Mouse (Mus musculus): Measurements from ENCODE around the gene Cisd1. TPM values are rescaled to one million over a fixed set of nuclear protein-coding genes. Genes with fewer than 3 reads are reported as not detected.

Cisd1 gene
- total and polyA plus RNA-seq, 3 experiments = 81.8 to 111 (median 100) TPM

GRCm38 (mm10) chr10:71326123-71326522, 18.6 kb downstream of the Cisd1 start:
- peaks cover under 1 to 3% of the 10 kb centered on the region in 2 experiments; a peak in 1 of 4 replicates for H3K4me1 ChIP-seq (ENCODE audit: control insufficient read depth in 1 of 2, insufficient read depth in 2 of 2)
- dilution Hi-C loops (cut with MboI; ENCODE audit: extremely low pct_ligation_motif_present, extremely low pct_unique_long_range_greater_than_20kb, low sequenced_read_pairs) (no loop called here), in situ Hi-C loops (cut with MboI; ENCODE audit: low pct_ligation_motif_present, low pct_unique_long_range_greater_than_20kb, low sequenced_read_pairs) (no loop called here)
- H3K27me3 ChIP-seq (replicated peaks) = no peaks in the 10 kb centered on the region
- no peak overlapping the region for H3K27ac ChIP-seq (ENCODE audit: insufficient read depth, low read depth)
- DNase-seq (ENCODE audit: extremely low read depth) = no peak
- no peak overlapping the region for H3K9ac ChIP-seq (ENCODE audit: insufficient read depth, low read depth)
- no peak overlapping the region for H3K4me2 ChIP-seq (ENCODE audit: insufficient read depth, low read depth, poor library complexity, severe bottlenecking)
- no peaks in the 10 kb centered on the region for H3K9me3 ChIP-seq (replicated peaks; ENCODE audit: low read length)
- H3K36me3 ChIP-seq (replicated peaks in 1 of 2; ENCODE audit: control insufficient read depth in 1 of 2, insufficient read depth in 1 of 2, low read length in 1 of 2) = peaks cover 22 to 37% of the 10 kb centered on the region in 2 experiments
- TF ChIP-seq EP300 (IDR thresholded peaks at IDR 0.05; ENCODE audit: low read length) = no peak
- TF ChIP-seq SIN3A (IDR thresholded peaks at IDR 0.05; ENCODE audit: low read length) = no peak
- no peak for TF ChIP-seq ZNF384 (IDR thresholded peaks at IDR 0.05; ENCODE audit: low read depth, low read length)
- TF ChIP-seq SMC3 (IDR thresholded peaks at IDR 0.05; ENCODE audit: low read depth, low read length) = no peak
- no peak for TF ChIP-seq MEF2A (IDR thresholded peaks at IDR 0.05; ENCODE audit: borderline replicate concordance, low read depth, low read length)
- no peak for TF ChIP-seq ZMIZ1 (IDR thresholded peaks at IDR 0.05; ENCODE audit: low read depth, low read length)
- no peak for TF ChIP-seq MYC (IDR thresholded peaks at IDR 0.05; ENCODE audit: low read depth, low read length)
- TF ChIP-seq POLR2AphosphoS2 (IDR thresholded peaks at IDR 0.05; ENCODE audit: low read depth, low read length) = no peak
- TF ChIP-seq CHD1 (IDR thresholded peaks at IDR 0.05; ENCODE audit: low read depth, low read length) = no peak
- no peak for TF ChIP-seq ELF1 (IDR thresholded peaks at IDR 0.05; ENCODE audit: low read depth, low read length)
- TF ChIP-seq NELFE (IDR thresholded peaks at IDR 0.05; ENCODE audit: low read depth, low read length) = no peak
- TF ChIP-seq BHLHE40 (IDR thresholded peaks at IDR 0.05; ENCODE audit: low read depth, low read length) = no peak
- TF ChIP-seq USF2 (conservative IDR thresholded peaks at IDR 0.05; ENCODE audit: low read depth, low read length) = no peak
- TF ChIP-seq MAX (IDR thresholded peaks at IDR 0.05; ENCODE audit: low read length) = no peak
- no peak for TF ChIP-seq RCOR1 (conservative IDR thresholded peaks at IDR 0.05; ENCODE audit: low read depth, low read length)
- no peak for TF ChIP-seq MXI1 (IDR thresholded peaks at IDR 0.05; ENCODE audit: low read depth, low read length)
- TF ChIP-seq JUN (IDR thresholded peaks at IDR 0.05; ENCODE audit: insufficient read depth, low read depth, low read length) = no peak
- H3K79me2 ChIP-seq (replicated peaks; ENCODE audit: control insufficient read depth, extremely low read depth, insufficient read depth, poor library complexity, severe bottlenecking) = no peaks in the 10 kb centered on the region
- H3K4me3 ChIP-seq (replicated peaks in 1 of 3; ENCODE audit: low read depth in 2 of 3, low read length in 2 of 3, poor library complexity in 1 of 3) = no peak overlapping the region

GRCm38 (mm10) chr10:71323669-71324068, 21.1 kb downstream of the Cisd1 start:
- no peaks in the 10 kb centered on the region for H3K9me3 ChIP-seq (replicated peaks; ENCODE audit: low read length)
- in situ Hi-C loops (cut with MboI; ENCODE audit: low pct_ligation_motif_present, low pct_unique_long_range_greater_than_20kb, low sequenced_read_pairs) (loop anchor here (5.0 kb wide), 1 partner anchor 74 kb away; no protein-coding TSS in a partner anchor), dilution Hi-C loops (cut with MboI; ENCODE audit: extremely low pct_ligation_motif_present, extremely low pct_unique_long_range_greater_than_20kb, low sequenced_read_pairs) (no loop called here)
- H3K4me3 ChIP-seq (replicated peaks in 1 of 3; ENCODE audit: low read depth in 2 of 3, low read length in 2 of 3, poor library complexity in 1 of 3) = no peak overlapping the region
- no peak overlapping the region for H3K4me2 ChIP-seq (ENCODE audit: insufficient read depth, low read depth, poor library complexity, severe bottlenecking)
- H3K9ac ChIP-seq (ENCODE audit: insufficient read depth, low read depth) = no peak overlapping the region
- no peaks in the 10 kb centered on the region for H3K79me2 ChIP-seq (replicated peaks; ENCODE audit: control insufficient read depth, extremely low read depth, insufficient read depth, poor library complexity, severe bottlenecking)
- H3K36me3 ChIP-seq (replicated peaks in 1 of 2; ENCODE audit: control insufficient read depth in 1 of 2, insufficient read depth in 1 of 2, low read length in 1 of 2) = peaks cover 3 to 14% of the 10 kb centered on the region in 2 experiments
- no peaks in the 10 kb centered on the region for H3K27me3 ChIP-seq (replicated peaks)
- peaks cover 2 to 3% of the 10 kb centered on the region in 2 experiments; a peak in 1 of 4 replicates for H3K4me1 ChIP-seq (ENCODE audit: control insufficient read depth in 1 of 2, insufficient read depth in 2 of 2)
- TF ChIP-seq PAX5 (IDR thresholded peaks at IDR 0.05; ENCODE audit: low read length) (no peak), MAX (IDR thresholded peaks at IDR 0.05; ENCODE audit: low read length) (no peak), ZKSCAN1 (IDR thresholded peaks at IDR 0.05; ENCODE audit: borderline replicate concordance, low read depth, low read length) (no peak), EP300 (IDR thresholded peaks at IDR 0.05; ENCODE audit: low read length) (no peak), MEF2A (IDR thresholded peaks at IDR 0.05; ENCODE audit: borderline replicate concordance, low read depth, low read length) (no peak), TBP (conservative IDR thresholded peaks at IDR 0.05; ENCODE audit: low read depth, low read length) (no peak), ZMIZ1 (IDR thresholded peaks at IDR 0.05; ENCODE audit: low read depth, low read length) (no peak), KAT2A (IDR thresholded peaks at IDR 0.05; ENCODE audit: insufficient replicate concordance, low read length) (no peak), BHLHE40 (IDR thresholded peaks at IDR 0.05; ENCODE audit: low read depth, low read length) (no peak), HCFC1 (IDR thresholded peaks at IDR 0.05; ENCODE audit: low read depth, low read length) (no peak), POLR2A (IDR thresholded peaks at IDR 0.05; ENCODE audit: low read depth, low read length) (no peak), CHD2 (IDR thresholded peaks at IDR 0.05; ENCODE audit: low read length) (no peak)
- H3K27ac ChIP-seq (ENCODE audit: insufficient read depth, low read depth) = no peak overlapping the region
- no peak for DNase-seq (ENCODE audit: extremely low read depth)

Measured in CH12.LX (cell line).